Mouse (Mus musculus) lung, adult 2 months (tissue): ENCODE data around the gene Chd8. TPM values are rescaled to one million over a fixed set of nuclear protein-coding genes. Genes with fewer than 3 reads are reported as not detected.
A peak's percentile ranks its signal among the peaks of the same experiment; 100 is the strongest.

ENCODE experiments used
- DNase-seq: peaks from one replicate; pipeline ENCODE4 v3.0.0; 2022
- H3K4me1 ChIP-seq: fragments of 200-500 bp; 2 replicates; pipeline ENCODE4 v1.6.1; 2011; ENCODE audit warnings: low read length; ENCODE audit not compliant: control insufficient read depth, insufficient read depth
- H3K4me3 ChIP-seq: fragments of 200-500 bp; replicated peaks from 2 replicates; pipeline ENCODE3; 2011; ENCODE audit warnings: low read depth, mild to moderate bottlenecking, control low read depth, low read length; ENCODE audit errors: extremely low read depth
- CTCF ChIP-seq: fragments of 200-500 bp; IDR thresholded peaks from 2 replicates; pipeline ENCODE4 v1.5.1; 2011; ENCODE audit warnings: mild to moderate bottlenecking, low read length, control low read depth; ENCODE audit not compliant: insufficient read depth
- POLR2A ChIP-seq: fragments of 200-500 bp; IDR thresholded peaks from 2 replicates; pipeline ENCODE4 v1.6.1; 2011; ENCODE audit warnings: low read depth, mild to moderate bottlenecking, control low read depth, low read length, borderline replicate concordance; ENCODE audit errors: extremely low read depth
- WGBS: fragments of 180-500 bp; shearing (Covaris S2); methylation state at CpG from one replicate; pipeline ENCODE4 v1.1.7; 2018; 5-methylcytosine and 5-hydroxymethylcytosine counted together
- polyA plus RNA-seq: library from polyadenylated mRNA; depleted of rRNA; stranded (reverse); fragments of >200 nt; gene quantifications from 2 replicates; pipeline ENCODE4 v1.2.3, GENCODE M21; 2012

Gene Chd8
- polyA plus RNA-seq, 1 experiment = 32.9 TPM

DNA sequence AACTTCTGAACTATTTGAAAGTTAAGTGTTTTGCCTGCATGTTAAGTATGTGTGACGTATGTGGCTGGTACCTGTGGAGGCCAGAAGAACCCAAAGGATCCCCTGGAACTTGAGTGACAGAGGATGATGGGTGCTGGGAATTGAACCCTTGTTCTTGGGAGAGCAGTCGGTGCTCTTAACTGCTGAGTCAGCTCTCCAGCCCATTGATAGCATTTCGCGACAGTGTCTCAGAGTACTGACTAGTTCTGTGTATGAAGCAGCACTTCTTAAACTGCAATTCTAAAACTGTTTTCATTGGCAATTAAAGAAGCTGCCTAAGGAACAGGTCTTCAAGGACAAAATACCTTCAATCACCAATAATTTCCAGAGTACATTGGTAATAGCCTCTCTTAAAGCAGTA is 19.6 kb upstream of the Chd8 start:
- Histone ChIP-seq H3K4me1 (peaks cover 3% of the 10 kb centered on the region), H3K4me3 (no peak overlapping the region)
- DNase-seq = no peak
- WGBS = 92% methylated on average over 4 of the region's 4 CpGs
- TF ChIP-seq CTCF (no peak), POLR2A (no peak)

DNA sequence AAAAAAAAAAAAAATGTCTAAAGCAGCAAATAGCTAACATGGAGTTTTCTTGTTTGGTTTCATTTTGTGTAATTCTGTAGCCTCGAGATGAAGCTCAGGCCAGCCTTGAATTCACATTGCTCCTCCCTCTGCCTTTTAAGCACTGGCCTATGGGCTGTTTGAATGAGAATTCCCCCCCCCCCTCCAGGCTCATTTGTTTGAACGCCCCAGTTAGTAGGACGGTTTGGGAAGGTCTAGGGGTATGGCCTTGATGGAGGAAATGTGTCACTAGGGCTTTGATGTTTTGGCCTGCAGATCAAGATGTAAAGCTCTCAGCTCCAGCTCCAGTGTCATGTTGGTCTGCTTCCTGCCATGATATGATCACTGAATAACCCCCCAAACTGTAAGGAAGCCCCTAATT is 15.2 kb upstream of the Chd8 start:
- no peak for DNase-seq

DNA sequence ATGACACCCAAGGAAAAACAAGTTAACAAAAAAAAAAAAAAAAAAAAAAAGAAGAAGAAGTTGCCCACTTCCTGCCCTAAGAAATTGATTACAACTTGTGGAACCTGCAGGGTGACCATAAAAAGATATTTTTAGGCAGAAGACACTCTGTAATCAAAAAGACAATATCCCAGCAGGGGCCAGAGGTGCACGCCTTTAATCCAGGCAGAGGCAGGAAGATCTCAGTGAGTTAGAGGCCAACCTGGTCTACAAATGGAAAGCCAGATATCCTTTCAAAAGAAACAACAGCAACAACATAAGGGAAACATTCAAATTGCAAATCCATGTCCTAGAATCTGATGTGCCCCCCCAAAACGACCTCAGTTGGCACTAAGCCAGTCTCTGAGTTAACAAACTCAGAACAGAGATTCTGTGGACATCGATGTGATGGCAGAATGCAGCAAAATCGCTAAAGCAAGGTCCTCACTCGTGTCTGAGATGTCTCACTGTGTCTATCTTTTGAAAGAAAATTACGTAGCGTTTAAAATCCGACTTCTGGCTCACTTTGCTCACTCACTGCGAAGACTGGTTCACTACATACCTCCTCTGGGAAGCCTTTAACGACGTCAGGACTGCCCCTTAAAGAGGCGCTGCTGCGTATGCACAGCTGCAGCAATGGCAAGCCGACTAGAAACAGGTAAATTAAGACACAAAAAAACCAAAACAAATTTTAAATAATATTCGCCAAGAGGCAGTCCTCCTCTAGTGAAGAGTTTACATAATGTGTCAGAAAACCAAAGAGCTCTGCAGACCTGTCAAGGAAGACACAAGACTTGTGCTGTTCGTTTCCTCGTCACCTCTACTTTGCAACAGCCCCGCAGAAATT is 1.0 kb downstream of the Chd8 start:
- Histone ChIP-seq H3K4me1 (peaks cover 6% of the 10 kb centered on the region), H3K4me3 (peak overlapping the region; percentile 93)
- no peak for TF ChIP-seq CTCF
- no peak for TF ChIP-seq POLR2A
- WGBS = 4% methylated on average over 18 of the region's 18 CpGs
- DNase-seq = peak; percentile 13

More for the DNA sequence above, 15.2 kb upstream of the Chd8 start:
- Histone ChIP-seq H3K4me3 (no peak overlapping the region), H3K4me1 (no peaks in the 10 kb centered on the region)
- no peak for TF ChIP-seq POLR2A
- WGBS = 62% methylated on average over 3 of the region's 3 CpGs

DNA sequence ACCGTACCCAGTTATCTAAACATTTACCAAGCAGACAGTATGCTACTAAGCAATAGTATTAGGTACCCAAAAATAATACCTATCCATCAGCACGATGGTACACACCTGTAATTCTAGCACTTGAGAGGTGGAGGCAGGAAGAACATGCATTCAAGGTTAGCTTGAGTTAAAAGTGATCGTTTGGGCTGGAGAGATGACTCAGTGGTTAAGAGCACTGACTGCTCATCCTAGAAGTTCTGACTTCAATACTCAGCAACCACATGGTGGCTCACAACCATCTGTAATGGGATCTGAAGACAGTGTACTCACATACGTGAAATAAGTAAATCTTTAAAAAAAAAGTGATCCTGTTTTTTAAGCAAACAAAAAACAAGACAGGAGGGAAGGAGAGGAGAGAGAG is 11.5 kb downstream of the Chd8 start:
- no peak for DNase-seq

DNA sequence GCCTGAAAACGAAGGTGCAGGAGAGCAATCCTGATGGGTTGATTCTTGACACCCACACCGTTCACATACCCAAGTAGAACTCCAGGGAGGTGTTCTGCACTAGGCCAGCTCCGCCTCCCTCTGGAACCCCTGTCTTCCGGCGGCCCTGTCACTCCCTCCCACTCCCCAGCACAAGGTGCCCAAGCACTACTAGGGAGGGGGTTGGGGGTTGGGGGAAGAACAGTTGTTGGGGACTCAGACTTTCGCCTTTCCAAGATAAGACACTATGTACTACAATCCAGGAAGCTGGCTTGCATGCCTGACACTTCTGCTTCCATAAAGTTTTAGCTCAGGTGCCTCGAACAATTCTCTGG is 12.9 kb downstream of the Chd8 start:
- Histone ChIP-seq H3K4me1 (peaks cover 7% of the 10 kb centered on the region), H3K4me3 (peak overlapping the region; percentile 64)
- TF ChIP-seq CTCF = no peak
- TF ChIP-seq POLR2A = no peak
- 9% methylated on average over 7 of the region's 7 CpGs for WGBS
- DNase-seq = no peak

More for the DNA sequence above, 11.5 kb downstream of the Chd8 start:
- H3K4me1 ChIP-seq = peaks cover 7% of the 10 kb centered on the region
- 66% methylated on average over 4 of the region's 4 CpGs for WGBS
- H3K4me3 ChIP-seq = no peak overlapping the region
- TF ChIP-seq CTCF (no peak), POLR2A (no peak)

DNA sequence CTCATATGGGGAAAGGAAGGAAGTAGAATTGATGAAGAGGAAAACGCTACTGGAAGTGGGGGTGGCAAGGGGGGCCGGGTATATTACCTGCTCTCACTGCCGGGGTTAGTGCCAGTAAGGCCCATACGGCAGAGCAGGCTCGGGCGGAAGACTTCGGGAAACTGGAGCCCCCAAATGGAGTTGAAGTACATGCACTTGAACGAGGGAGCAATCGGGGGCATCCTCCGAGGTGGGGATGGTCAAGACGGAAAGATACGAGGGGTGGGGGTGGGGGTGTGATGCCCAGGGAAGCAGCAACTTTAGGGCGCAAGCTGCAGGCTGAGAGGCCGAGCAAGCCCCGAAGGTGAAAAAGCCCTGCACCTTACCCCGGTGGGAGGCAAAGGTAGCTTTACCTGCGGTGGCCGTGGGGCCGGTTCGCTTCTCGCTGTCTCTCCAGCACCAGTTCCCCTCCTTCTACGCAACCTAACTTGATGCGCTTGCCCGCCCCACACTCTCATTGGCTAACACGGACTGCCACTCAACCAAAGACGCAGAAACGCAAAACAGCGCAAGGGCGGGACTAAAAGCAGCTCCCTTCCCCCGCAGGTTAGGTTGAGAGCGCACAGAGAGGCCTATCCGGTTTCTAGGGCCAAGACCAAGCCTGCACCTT is 13.4 kb downstream of the Chd8 start:
- TF ChIP-seq CTCF = no peak
- peak; percentile 44; the same call in 1 of the 2 replicates for TF ChIP-seq POLR2A
- peaks cover 7% of the 10 kb centered on the region for H3K4me1 ChIP-seq
- peak overlapping the region; percentile 84 for H3K4me3 ChIP-seq
- DNase-seq = peak; percentile 99
- WGBS = under 1% methylated on average over 32 of the region's 32 CpGs

DNA sequence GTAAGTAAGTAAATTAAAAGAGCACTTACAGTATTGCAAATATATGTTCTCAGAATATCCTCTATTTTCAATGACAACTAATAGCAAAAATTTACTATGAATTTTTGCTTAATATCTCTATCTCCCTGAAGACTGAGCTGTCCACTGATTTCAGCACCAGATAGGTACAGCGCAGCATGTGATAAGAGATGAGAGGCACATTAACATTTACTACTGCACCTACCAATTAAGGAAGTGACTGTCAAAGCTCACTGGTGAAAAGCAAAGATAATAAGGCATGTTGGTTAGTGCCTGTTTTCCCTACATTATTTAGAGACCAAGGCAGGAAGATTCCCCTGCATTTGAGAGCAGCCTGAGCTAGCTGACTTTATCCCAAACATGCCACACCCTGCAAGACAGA is 21.4 kb downstream of the Chd8 start:
- Histone ChIP-seq H3K4me1 (no peaks in the 10 kb centered on the region), H3K4me3 (no peak overlapping the region)
- TF ChIP-seq POLR2A = no peak
- 92% methylated on average over 1 of the region's 1 CpGs for WGBS
- no peak for DNase-seq

DNA sequence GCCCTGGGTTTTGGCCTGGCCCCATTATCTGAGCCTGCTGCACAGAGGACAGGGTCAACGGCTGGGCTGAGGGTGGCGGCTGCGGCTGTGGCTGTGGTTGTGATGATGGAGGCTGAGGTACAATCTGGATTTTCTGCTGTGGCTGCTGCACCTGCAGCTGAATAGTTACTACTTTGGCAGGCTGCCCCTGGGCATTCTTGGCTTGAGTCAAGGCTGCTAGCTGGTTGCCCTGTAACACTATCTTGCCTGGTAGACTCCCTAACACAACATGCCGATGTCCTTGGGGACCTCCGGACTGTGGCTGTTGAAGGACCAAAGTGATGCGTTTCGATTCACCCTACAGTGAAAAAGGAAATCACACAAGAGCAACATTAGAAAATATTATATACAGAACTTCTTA is 22.4 kb downstream of the Chd8 start:
- WGBS = 94% methylated on average over 7 of the region's 7 CpGs
- TF ChIP-seq CTCF (no peak), POLR2A (no peak)
- DNase-seq = no peak
- Histone ChIP-seq H3K4me1 (no peaks in the 10 kb centered on the region), H3K4me3 (no peak overlapping the region)

DNA sequence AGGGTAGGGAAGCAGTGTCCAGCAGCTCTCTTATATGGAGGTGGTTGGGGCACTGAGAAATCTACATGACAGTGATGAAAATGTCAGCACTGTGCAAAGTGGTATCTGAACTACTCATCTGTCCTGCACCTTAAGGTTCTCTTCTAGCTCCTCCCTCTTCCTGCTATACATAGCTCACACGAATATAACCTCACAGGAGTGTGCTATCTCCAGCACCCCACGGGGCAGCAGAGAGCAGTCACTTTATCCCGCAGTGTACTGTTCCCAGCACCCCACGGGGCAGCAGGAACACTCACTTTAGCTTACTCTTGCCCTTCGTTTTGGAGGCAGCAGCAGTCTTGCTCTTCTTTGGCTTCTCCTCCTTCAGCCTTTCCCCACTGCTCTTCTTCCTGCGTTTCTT is 25.3 kb downstream of the Chd8 start:
- H3K4me1 ChIP-seq = no peaks in the 10 kb centered on the region
- no peak overlapping the region for H3K4me3 ChIP-seq
- no peak for DNase-seq
- TF ChIP-seq POLR2A = no peak
- TF ChIP-seq CTCF = no peak
- WGBS = 81% methylated on average over 6 of the region's 6 CpGs

DNA sequence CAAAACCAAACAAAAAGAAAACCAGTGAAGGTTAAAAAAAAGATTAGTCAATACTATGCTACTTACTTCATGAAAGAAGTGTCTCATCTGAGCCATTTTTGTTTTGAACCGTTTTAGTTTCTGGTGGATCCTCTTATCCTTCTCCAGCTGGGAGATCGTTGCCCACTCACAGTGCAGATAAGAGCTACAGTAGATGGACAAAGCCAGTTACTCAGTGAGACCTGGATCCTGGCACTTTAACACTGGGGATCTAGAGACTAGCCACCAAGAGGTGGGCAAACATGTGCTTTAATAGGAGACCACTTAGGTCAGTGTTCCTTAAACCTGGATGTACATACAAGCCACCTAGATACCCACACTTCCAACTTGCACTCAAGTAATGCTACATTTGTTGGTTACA is 31.6 kb downstream of the Chd8 start:
- DNase-seq = no peak
- Histone ChIP-seq H3K4me3 (no peak overlapping the region), H3K4me1 (no peaks in the 10 kb centered on the region)
- TF ChIP-seq POLR2A (no peak), CTCF (no peak)
- WGBS = 87% methylated on average over 2 of the region's 2 CpGs
